Mouse (Mus musculus) ES-Bruce4 (cell line): ENCODE results near the gene Gpr63.

Experiments used
- CTCF ChIP-seq: IDR thresholded peaks from one replicate; pipeline ENCODE4 v1.8.1; 2011; ENCODE audit warnings: low read depth, low read length
- EP300 ChIP-seq: IDR thresholded peaks from 2 replicates; pipeline ENCODE4 v1.6.1; 2011; ENCODE audit warnings: low read depth, low read length; ENCODE audit not compliant: insufficient read depth

DNA sequence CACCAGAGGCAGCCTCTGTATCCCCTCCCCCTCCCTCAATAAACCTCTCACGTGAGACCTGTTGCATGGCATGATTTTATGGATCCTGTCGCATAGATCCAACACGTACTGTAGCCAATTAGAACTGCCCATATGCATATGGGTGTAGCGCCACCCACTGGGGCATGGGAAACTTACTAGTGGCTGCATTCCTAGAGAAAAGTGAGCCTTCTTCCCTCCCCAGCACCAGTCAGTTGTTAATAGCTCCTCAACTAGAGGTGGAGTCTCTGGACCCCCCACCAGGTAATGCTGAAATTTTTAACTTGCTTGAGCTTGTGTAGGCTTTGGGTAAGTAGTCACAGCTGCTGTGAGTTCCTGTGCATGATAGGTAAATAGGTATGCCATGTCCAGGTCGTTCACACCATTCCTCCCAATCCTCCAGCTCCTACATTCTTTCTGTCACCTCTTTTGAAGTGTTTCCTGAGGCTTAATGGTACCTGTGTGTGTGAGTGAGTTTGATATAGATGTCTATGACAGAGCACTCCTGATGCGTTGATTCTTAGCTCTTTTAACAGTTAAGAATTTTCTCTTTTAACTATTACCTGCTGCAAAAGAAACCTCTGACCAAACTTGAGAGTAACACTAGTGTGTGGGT is 69.1 kb downstream of the Gpr63 start:
- TF ChIP-seq CTCF (peak; percentile 11), EP300 (no peak)
